Mouse (Mus musculus): ENCODE measurements at regions not wholly inside any gene's neighbourhood (a gene's known extent, or its start where the extent isn't known, plus 50 kb on each side); places are given as distances from the start of the nearest gene placed in this dataset.
A peak's percentile ranks its signal among the peaks of the same experiment; 100 is the strongest.
"Not testable (repeated sequence)": the region's sequence is repeated elsewhere in the genome, so short reads cannot be mapped to it uniquely, and the experiment has no call there.

- ATAC-seq (replicated peaks in 1 of 2; ENCODE audit: insufficient read depth in 1 of 2, low FRiP score in 2 of 2, low TSS enrichment in 1 of 2, low read depth in 1 of 2, poor library complexity in 2 of 2, severe bottlenecking in 2 of 2): peak in 1 of 2 experiments; percentile 74; a peak in 2 of 4 replicates
Measured at GRCm38 (mm10) chr6:6496789-6497188, 81.7 kb downstream of the Sem1 start.

GRCm38 (mm10) chr6:6496336-6496735, 82.1 kb downstream of the Sem1 start:
- ATAC-seq (replicated peaks in 1 of 2; ENCODE audit: insufficient read depth in 1 of 2, low FRiP score in 2 of 2, low TSS enrichment in 1 of 2, low read depth in 1 of 2, poor library complexity in 2 of 2, severe bottlenecking in 2 of 2): peak in 1 of 2 experiments; percentile 77; a peak in 1 of 4 replicates

- ATAC-seq (replicated peaks in 1 of 2; ENCODE audit: insufficient read depth in 1 of 2, low FRiP score in 2 of 2, low TSS enrichment in 1 of 2, low read depth in 1 of 2, poor library complexity in 2 of 2, severe bottlenecking in 2 of 2): no peak
Measured at GRCm38 (mm10) chr6:6488191-6488590, 90.3 kb downstream of the Sem1 start.

GRCm38 (mm10) chr6:6481596-6481995, 96.9 kb downstream of the Sem1 start:
- not testable (repeated sequence) for ATAC-seq (replicated peaks in 1 of 2; ENCODE audit: insufficient read depth in 1 of 2, low FRiP score in 2 of 2, low TSS enrichment in 1 of 2, low read depth in 1 of 2, poor library complexity in 2 of 2, severe bottlenecking in 2 of 2)

- ATAC-seq (replicated peaks in 1 of 2; ENCODE audit: insufficient read depth in 1 of 2, low FRiP score in 2 of 2, low TSS enrichment in 1 of 2, low read depth in 1 of 2, poor library complexity in 2 of 2, severe bottlenecking in 2 of 2): no peak
Measured at GRCm38 (mm10) chr6:6470397-6470796, 108.1 kb downstream of the Sem1 start.

GRCm38 (mm10) chr6:6467526-6467925, 110.9 kb downstream of the Sem1 start:
- no peak for ATAC-seq (replicated peaks in 1 of 2; ENCODE audit: insufficient read depth in 1 of 2, low FRiP score in 2 of 2, low TSS enrichment in 1 of 2, low read depth in 1 of 2, poor library complexity in 2 of 2, severe bottlenecking in 2 of 2)

- no peak for ATAC-seq (replicated peaks in 1 of 2; ENCODE audit: insufficient read depth in 1 of 2, low FRiP score in 2 of 2, low TSS enrichment in 1 of 2, low read depth in 1 of 2, poor library complexity in 2 of 2, severe bottlenecking in 2 of 2)
Measured at GRCm38 (mm10) chr6:6466231-6466630, 112.2 kb downstream of the Sem1 start.

GRCm38 (mm10) chr6:6463807-6464470, 114.5 kb downstream of the Sem1 start:
- ATAC-seq (replicated peaks in 1 of 2; ENCODE audit: insufficient read depth in 1 of 2, low FRiP score in 2 of 2, low TSS enrichment in 1 of 2, low read depth in 1 of 2, poor library complexity in 2 of 2, severe bottlenecking in 2 of 2): no peak

GRCm38 (mm10) chr6:6459918-6460239, 118.6 kb downstream of the Sem1 start:
- no peak for ATAC-seq (replicated peaks in 1 of 2; ENCODE audit: insufficient read depth in 1 of 2, low FRiP score in 2 of 2, low TSS enrichment in 1 of 2, low read depth in 1 of 2, poor library complexity in 2 of 2, severe bottlenecking in 2 of 2)

GRCm38 (mm10) chr6:6459006-6459917, 119.2 kb downstream of the Sem1 start:
- ATAC-seq (replicated peaks in 1 of 2; ENCODE audit: insufficient read depth in 1 of 2, low FRiP score in 2 of 2, low TSS enrichment in 1 of 2, low read depth in 1 of 2, poor library complexity in 2 of 2, severe bottlenecking in 2 of 2): no peak

- no peak for ATAC-seq (replicated peaks in 1 of 2; ENCODE audit: insufficient read depth in 1 of 2, low FRiP score in 2 of 2, low TSS enrichment in 1 of 2, low read depth in 1 of 2, poor library complexity in 2 of 2, severe bottlenecking in 2 of 2)
Measured at GRCm38 (mm10) chr6:6457726-6458125, 120.7 kb downstream of the Sem1 start.

- ATAC-seq (replicated peaks in 1 of 2; ENCODE audit: insufficient read depth in 1 of 2, low FRiP score in 2 of 2, low TSS enrichment in 1 of 2, low read depth in 1 of 2, poor library complexity in 2 of 2, severe bottlenecking in 2 of 2): no peak
Measured at GRCm38 (mm10) chr6:6457001-6457400, 121.5 kb downstream of the Sem1 start.

GRCm38 (mm10) chr6:6455566-6455965, 122.9 kb downstream of the Sem1 start:
- ATAC-seq (replicated peaks in 1 of 2; ENCODE audit: insufficient read depth in 1 of 2, low FRiP score in 2 of 2, low TSS enrichment in 1 of 2, low read depth in 1 of 2, poor library complexity in 2 of 2, severe bottlenecking in 2 of 2): no peak

- no peak for ATAC-seq (replicated peaks in 1 of 2; ENCODE audit: insufficient read depth in 1 of 2, low FRiP score in 2 of 2, low TSS enrichment in 1 of 2, low read depth in 1 of 2, poor library complexity in 2 of 2, severe bottlenecking in 2 of 2)
Measured at GRCm38 (mm10) chr6:6454396-6454795, 124.1 kb downstream of the Sem1 start.

- no peak for ATAC-seq (replicated peaks in 1 of 2; ENCODE audit: insufficient read depth in 1 of 2, low FRiP score in 2 of 2, low TSS enrichment in 1 of 2, low read depth in 1 of 2, poor library complexity in 2 of 2, severe bottlenecking in 2 of 2)
Measured at GRCm38 (mm10) chr6:6434855-6435254, 143.6 kb downstream of the Sem1 start.

- ATAC-seq (replicated peaks in 1 of 2; ENCODE audit: insufficient read depth in 1 of 2, low FRiP score in 2 of 2, low TSS enrichment in 1 of 2, low read depth in 1 of 2, poor library complexity in 2 of 2, severe bottlenecking in 2 of 2): no peak
Measured at GRCm38 (mm10) chr6:6434261-6434802, 144.1 kb downstream of the Sem1 start.

- no peak for ATAC-seq (replicated peaks in 1 of 2; ENCODE audit: insufficient read depth in 1 of 2, low FRiP score in 2 of 2, low TSS enrichment in 1 of 2, low read depth in 1 of 2, poor library complexity in 2 of 2, severe bottlenecking in 2 of 2)
Measured at GRCm38 (mm10) chr6:6433179-6433578, 145.3 kb downstream of the Sem1 start.
